Mouse (Mus musculus) CD4-positive, CD25-positive, alpha-beta regulatory T cell, adult 2 months (primary cell): ENCODE measurements at regions not wholly inside any gene's neighbourhood (a gene's known extent, or its start where the extent isn't known, plus 50 kb on each side); places are given as distances from the start of the nearest gene placed in this dataset.

Source experiments
- DNase-seq: peaks from one replicate; pipeline ENCODE4 v3.0.0-alpha.2; 2012; ENCODE audit warnings: low read depth, low spot score

- no peak for DNase-seq
These were observed 534.7 kb downstream of the Zfp619 start for GRCm38 (mm10) chr7:40052255-40052654.

DNA sequence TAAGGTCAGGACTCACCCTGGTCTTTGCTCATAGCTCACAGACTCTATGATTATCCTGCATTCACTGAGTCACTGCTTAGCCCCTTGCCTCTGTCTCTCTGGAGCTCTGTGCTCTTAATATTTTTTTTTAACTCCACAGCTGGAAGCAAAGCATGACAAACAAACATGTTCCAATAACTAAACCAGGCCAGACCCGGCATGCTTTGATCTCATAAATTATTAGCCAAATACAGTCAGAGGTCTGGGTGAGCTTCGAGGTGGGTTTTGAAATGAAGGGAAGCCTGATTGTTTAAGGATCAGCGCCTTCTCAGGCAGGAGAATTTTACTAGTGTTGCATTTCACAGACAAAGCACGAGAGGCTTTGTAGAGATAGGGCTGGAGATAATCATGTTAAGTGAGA, 541.3 kb downstream of the Zfp619 start:
- DNase-seq = no peak

GRCm38 (mm10) chr7:40064631-40065030, 547.1 kb downstream of the Zfp619 start:
- no peak for DNase-seq

DNA sequence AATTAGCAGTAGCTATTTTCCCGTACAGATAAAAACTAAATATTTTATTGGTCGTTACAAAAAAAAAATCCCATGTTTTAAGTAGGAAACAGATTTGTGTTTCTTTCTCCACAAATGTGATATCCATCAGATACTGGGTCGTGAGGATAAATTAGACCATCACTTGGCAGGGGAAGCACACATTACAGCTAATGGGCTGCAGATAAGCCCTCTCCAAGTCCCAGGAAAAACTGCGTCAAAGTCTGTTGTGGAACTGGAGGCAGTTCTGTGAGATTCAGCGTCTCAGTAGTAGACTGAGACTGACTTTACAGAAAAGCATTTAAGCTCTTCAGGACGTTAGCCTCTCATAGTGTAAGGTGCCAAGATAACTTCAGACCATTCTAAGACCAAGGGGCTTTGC, 548.0 kb downstream of the Zfp619 start:
- no peak for DNase-seq

- no peak for DNase-seq
These were observed 549.8 kb downstream of the Zfp619 start for GRCm38 (mm10) chr7:40067378-40067777.

GRCm38 (mm10) chr7:40071313-40071712, 553.7 kb downstream of the Zfp619 start:
- no peak for DNase-seq

DNA sequence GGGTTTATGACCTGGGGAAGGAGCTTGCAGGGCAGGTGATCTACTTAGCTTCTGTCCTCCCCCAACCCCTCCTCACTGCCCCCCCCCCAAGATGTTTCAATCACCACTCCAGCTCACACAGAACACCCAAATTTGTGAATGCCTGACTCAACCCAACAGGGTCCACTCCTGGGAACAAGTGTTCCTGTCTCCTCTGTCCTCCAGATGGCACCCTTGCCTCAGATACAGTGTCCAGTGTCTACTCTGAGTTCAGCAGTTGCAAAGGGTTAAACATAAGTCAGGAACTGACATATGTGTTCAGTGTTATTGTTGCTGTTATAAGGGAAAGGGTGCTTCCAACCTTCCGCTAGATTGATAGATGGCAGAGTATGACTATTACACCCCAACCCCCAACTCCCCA, 554.9 kb downstream of the Zfp619 start:
- DNase-seq = no peak

- no peak for DNase-seq
These were observed 568.7 kb downstream of the Zfp619 start for GRCm38 (mm10) chr7:40086236-40086635.

- no peak for DNase-seq
These were observed 579.5 kb downstream of the Zfp619 start for GRCm38 (mm10) chr7:40097094-40097493.

DNA sequence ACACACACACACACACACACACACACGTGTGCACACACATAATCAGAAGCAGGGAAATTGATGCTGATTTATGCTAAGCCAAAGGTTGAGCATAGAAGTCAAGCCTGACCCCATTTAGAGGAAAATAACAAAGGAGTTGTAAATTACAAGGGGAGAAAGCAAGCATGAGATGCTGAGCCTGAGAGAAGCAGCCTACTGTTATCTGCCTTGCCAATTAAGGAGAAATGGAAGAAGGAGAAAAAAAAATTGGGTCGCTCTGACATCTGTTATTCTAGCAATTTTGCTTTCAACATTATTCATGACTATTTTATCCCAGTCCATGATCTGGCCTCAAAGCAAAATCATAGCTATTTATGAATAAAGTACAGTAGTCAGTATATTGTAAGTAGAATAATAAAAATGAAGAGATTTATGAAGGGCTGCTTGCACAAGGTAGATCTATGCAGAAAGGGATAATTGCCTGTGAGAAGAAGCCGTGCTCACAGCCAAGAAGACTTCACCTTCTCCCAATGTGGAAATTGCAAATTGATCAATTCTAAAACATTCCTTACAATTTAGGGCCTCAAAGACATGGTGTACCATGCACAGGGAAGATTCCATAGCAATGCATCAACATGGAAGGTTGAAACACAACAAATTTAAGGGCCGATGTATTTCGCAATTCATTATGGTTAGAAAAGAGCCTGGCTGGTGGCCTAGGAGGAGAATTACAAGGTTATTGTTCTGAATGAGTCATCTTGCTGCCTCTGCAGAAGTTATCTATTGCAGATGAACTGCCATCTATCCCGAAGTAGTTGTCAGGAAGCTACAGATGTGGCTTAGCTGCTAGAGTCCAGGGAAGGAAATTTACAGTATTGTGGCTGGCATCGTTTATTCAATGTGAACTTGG, 585.7 kb downstream of the Zfp619 start:
- no peak for DNase-seq

- no peak for DNase-seq
These were observed 625.3 kb downstream of the Zfp619 start for GRCm38 (mm10) chr7:40142906-40143305.

DNA sequence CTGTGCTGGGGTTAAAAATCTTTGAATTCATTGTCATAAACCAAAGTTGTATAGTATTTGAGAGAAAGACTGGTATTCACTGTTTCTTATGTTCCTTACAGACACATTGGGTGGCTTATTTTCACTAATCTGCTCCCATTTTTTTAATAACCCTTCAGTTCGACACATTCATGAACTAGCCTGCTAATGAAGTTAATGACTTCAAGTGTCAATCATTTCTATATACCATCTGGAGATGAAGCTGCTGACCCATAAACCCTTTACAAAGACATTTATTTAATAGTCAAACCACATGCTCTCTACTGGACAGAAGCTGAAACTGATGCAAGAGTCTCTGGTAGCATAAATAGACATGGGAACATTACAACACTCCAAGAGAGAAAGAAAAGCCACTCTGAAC, 626.9 kb downstream of the Zfp619 start:
- DNase-seq = no peak

GRCm38 (mm10) chr7:40177570-40177969, 660.0 kb downstream of the Zfp619 start:
- DNase-seq = no peak

- no peak for DNase-seq
These were observed 677.8 kb downstream of the Zfp619 start for GRCm38 (mm10) chr7:40195366-40195765.

DNA sequence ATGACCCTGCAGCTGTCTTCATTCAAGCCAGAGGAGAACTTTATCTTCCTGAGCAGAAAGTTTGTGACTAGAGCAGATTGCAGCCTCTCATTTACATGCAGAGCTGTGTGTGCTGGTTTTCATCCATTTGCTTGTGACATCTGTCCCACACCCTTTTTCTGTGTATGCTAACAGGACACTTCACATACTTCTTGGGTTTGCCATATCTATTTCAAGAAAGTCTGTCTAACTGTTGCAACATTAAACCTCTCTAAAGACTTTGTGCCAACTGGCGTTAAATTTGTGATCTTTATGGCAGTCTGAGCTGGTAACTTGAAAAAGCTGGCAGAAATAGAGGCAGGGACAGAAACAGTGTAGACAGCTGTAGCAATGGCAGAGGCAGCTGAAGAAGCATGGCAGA, 685.0 kb downstream of the Zfp619 start:
- no peak for DNase-seq

- no peak for DNase-seq
These were observed 686.2 kb upstream of the Vstm2b start for GRCm38 (mm10) chr7:40211956-40212355.

DNA sequence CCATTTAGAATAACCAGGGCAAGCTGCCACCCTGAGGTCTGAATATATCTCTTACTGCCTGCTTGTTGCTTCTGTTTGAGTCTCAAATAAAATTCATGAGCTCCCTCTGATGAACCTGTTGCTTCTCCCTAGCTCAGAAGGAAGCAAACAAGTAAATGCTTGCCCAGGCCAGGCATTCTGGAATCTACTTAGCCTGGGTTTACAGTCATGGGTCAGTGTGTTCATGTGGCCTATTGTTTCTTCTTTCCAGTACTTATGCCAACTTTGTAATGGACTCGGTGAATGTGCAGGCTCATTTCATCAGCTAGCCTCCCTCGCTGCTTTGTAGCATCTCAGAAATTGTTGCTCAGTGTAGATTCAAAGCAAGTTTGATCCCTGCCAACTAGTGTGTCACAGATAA, 685.6 kb upstream of the Vstm2b start:
- DNase-seq = no peak

- DNase-seq = no peak
These were observed 684.5 kb upstream of the Vstm2b start for GRCm38 (mm10) chr7:40213646-40214045.

DNA sequence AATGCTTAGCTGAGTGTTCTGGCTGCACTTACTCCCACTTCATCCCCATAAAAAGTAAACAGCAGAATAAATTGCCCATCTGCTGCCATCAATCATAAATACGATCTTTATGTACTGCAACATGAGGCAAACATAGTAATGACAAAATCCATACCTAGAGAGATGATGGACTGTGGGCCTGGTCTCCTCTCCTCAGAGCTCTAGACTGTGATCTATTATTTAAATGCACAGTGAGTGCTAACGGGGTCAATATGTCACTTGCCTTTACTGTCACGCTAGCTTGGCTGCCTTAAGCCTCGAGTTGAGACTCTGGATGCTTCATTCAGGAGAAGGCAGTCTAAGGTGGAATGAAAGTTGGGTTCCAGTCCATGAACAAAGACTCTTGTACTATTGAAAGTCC, 683.7 kb upstream of the Vstm2b start:
- DNase-seq = no peak

GRCm38 (mm10) chr7:40215271-40215670, 682.9 kb upstream of the Vstm2b start:
- no peak for DNase-seq

DNA sequence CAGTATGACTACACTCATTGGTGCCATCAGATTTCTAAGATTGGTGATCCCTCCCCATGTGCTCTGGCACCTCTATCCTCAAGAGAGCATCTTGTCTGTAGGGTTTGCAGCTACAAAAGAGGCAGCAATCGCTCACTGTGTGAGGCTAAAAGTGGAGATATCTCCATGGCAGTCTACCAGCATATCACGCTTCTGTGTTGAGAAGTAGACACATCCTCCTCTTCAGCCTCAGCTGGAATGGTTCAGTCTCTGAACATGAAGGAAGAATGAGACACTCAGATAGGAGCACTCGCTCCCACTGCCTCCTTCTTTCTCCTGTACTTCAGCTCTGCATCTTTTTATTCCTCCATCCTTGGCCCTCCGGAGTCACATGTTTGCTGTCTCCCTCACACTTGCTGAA, 677.6 kb upstream of the Vstm2b start:
- DNase-seq = no peak

DNA sequence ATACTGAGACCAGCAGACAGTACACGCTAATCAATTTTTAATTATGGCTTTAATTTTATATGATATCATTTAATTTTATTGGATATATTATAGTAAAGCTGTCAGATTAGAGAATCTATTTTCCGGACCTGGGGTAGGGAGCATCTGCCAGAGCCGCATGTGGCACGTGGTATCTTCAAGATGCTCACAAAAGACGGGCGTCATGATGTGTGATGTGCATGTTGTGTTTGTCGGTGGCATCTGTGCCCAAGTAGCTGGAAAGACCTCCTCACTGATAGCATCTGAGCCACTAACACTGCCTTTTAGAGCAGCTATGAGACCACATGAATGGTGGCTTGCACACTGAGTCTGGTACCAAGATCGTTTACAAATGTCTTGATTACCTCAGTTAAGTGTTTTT, 652.9 kb upstream of the Vstm2b start:
- DNase-seq = no peak

DNA sequence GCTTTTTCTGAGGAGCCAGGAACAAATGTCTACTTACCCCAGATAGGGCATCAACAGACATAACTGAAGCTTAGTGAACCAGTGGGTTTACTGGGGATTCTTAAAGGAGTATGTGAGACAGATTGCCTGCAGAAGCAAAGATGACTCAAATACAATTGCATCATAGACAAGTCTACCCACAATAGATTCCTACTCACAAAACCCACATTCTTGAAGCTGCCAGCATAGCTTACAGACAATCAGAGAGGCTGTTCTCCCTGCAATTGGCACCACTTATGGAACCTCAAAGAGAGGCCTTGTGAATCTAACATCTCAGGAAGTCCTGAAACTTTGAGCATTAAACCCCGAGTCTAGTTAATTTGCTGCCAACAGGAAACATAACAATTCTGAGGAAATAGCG, 649.6 kb upstream of the Vstm2b start:
- DNase-seq = no peak

DNA sequence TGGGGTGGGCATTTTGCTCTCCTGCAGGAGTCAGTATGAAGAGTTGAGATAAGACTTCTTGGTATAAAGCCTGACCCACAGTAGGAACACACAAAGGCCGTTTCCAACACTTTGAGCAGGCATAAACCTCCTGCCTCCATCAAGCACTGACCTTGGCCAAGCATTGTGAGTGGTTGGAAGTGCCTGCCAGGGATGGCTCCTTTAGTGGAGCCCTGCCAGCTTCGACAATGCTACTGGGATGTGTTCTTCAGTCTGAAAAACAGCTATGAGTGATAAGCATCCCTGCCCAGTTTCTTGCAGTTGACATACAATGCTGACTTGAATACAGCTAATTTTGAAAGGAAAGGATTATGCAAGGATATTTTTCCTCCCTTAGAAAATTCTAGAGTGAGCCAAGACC, 644.6 kb upstream of the Vstm2b start:
- no peak for DNase-seq
